Mouse (Mus musculus) embryonic facial prominence, embryonic 11.5 days (tissue): ENCODE measurements around the gene Gss. TPM values are rescaled to one million over a fixed set of nuclear protein-coding genes. Genes with fewer than 3 reads are reported as not detected.
"Not testable (repeated sequence)": the region's sequence is repeated elsewhere in the genome, so short reads cannot be mapped to it uniquely, and the experiment has no call there.

ENCODE experiments used
- ATAC-seq: fragments of 200-750 bp; cut with Nextera tagmentation; replicated peaks from 2 replicates; pipeline ENCODE4 v1.8.0; 2017; ENCODE audit warnings: low read depth; ENCODE audit not compliant: insufficient number of reproducible peaks, low FRiP score, low TSS enrichment
- DNase-seq: peaks from one replicate; pipeline ENCODE4 v3.0.0-alpha.2; 2015; ENCODE audit warnings: low spot score
- H3K27ac ChIP-seq: fragments of 300-500 bp; sonication (generic); replicated peaks from 2 replicates; pipeline ENCODE4 v1.5.1; 2014; ENCODE audit warnings: mild to moderate bottlenecking, low read depth, low read length, control low read depth
- H3K27me3 ChIP-seq: fragments of 300-500 bp; sonication (generic); 2 replicates; pipeline ENCODE4 v1.6.1; 2014; ENCODE audit warnings: mild to moderate bottlenecking, low read length, moderate library complexity, mixed read lengths; ENCODE audit not compliant: control insufficient read depth, insufficient read depth
- H3K36me3 ChIP-seq: fragments of 300-500 bp; sonication (generic); replicated peaks from 2 replicates; pipeline ENCODE4 v1.6.1; 2014; ENCODE audit warnings: low read depth, mild to moderate bottlenecking, low read length, moderate library complexity, mixed read lengths; ENCODE audit not compliant: control insufficient read depth, insufficient read depth
- H3K4me1 ChIP-seq: fragments of 300-500 bp; sonication (generic); 2 replicates; pipeline ENCODE4 v1.6.1; 2014; ENCODE audit warnings: low read length, mixed read lengths; ENCODE audit not compliant: control insufficient read depth, insufficient read depth
- H3K4me2 ChIP-seq: fragments of 300-500 bp; sonication (generic); 2 replicates; pipeline ENCODE4 v1.6.1; 2014; ENCODE audit warnings: low read depth, mild to moderate bottlenecking, control low read depth, low read length, moderate library complexity
- H3K4me3 ChIP-seq: fragments of 300-500 bp; sonication (generic); 2 replicates; pipeline ENCODE4 v1.5.1; 2014; ENCODE audit warnings: low read depth, low read length, control low read depth
- H3K9ac ChIP-seq: fragments of 300-500 bp; sonication (generic); replicated peaks from 2 replicates; pipeline ENCODE4 v1.6.1; 2014; ENCODE audit warnings: mild to moderate bottlenecking, control low read depth, low read length
- H3K9me3 ChIP-seq: fragments of 300-500 bp; sonication (generic); replicated peaks from 2 replicates; pipeline ENCODE4 v1.6.1; 2016; ENCODE audit warnings: mild to moderate bottlenecking, low read length, inconsistent platforms, mixed read lengths; ENCODE audit not compliant: control insufficient read depth
- WGBS: fragments of 180-500 bp; shearing (Covaris S2); extraction: QIAGEN DNeasy Blood & Tissue Kit; methylation state at CpG from one replicate; pipeline ENCODE4 v1.1.7; 2014; 5-methylcytosine and 5-hydroxymethylcytosine counted together
- polyA plus RNA-seq: library from polyadenylated mRNA; unstranded; fragments of >200 nt; fragmentation: Nextera tagmentation; extraction: Ambion mirVana; gene quantifications from 2 replicates; pipeline ENCODE4 v1.2.1, GENCODE M21; 2014

Gss gene
- polyA plus RNA-seq, 1 experiment from 2014 or later: 24.3 TPM

- no peak for ATAC-seq
Measured at GRCm38 (mm10) chr2:155539696-155540095, 52.9 kb downstream of the Gss start.

GRCm38 (mm10) chr2:155538463-155539057 lies 54.0 kb downstream of the Gss start:
- not testable (repeated sequence) for DNase-seq

More at GRCm38 (mm10) chr2:155539696-155540095, 52.9 kb downstream of the Gss start:
- Histone ChIP-seq H3K27me3 (no peaks in the 10 kb centered on the region), H3K4me1 (no peaks in the 10 kb centered on the region), H3K27ac (no peak overlapping the region), H3K36me3 (no peaks in the 10 kb centered on the region), H3K4me2 (no peak overlapping the region), H3K4me3 (no peak overlapping the region), H3K9ac (no peak overlapping the region), H3K9me3 (no peaks in the 10 kb centered on the region)
- no peak for DNase-seq

DNA sequence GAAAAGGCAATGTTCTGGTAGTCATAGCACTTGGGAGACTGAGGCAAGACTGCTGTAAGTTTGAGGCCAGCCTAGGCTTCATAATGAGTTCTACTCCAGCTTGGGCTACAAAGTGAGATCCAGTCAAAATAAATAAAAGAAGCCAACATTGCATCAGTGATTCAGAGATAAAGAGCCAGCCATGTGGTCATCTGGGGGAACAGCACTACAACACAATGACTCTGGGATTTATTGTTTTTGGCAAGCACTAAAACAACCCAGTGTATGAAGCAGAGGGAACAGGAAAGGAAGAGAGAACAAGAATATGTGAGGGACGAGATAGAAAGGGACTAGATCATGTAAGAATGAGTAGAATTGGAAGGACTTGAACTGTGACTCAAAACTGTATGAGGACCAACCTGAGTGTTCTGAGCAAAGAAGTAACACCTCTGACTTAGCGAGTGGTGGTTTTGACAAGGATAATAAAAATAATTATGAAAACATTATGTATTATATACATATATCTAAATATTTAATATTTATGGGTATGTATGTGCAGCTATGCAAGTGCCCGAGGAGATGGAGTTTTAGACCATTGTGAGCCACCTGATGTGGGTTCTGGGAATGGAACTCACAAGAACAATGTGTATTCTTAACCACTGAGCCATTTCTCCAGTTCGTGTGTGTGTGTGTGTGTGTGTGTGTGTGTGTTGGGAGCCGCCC lies 54.7 kb downstream of the Gss start:
- Histone ChIP-seq H3K9ac (no peak overlapping the region), H3K27ac (no peak overlapping the region), H3K4me2 (no peak overlapping the region), H3K4me1 (no peaks in the 10 kb centered on the region), H3K27me3 (no peaks in the 10 kb centered on the region), H3K4me3 (no peak overlapping the region), H3K9me3 (no peaks in the 10 kb centered on the region), H3K36me3 (no peaks in the 10 kb centered on the region)
- WGBS: 75% methylated on average over 5 of the region's 5 CpGs
- DNase-seq: no peak
- no peak for ATAC-seq

More at GRCm38 (mm10) chr2:155538463-155539057, 54.0 kb downstream of the Gss start:
- not testable (repeated sequence) for H3K4me2 ChIP-seq, H3K27me3 ChIP-seq, ATAC-seq, H3K36me3 ChIP-seq, H3K9ac ChIP-seq, H3K27ac ChIP-seq, H3K4me3 ChIP-seq, H3K9me3 ChIP-seq, H3K4me1 ChIP-seq
- WGBS: 70% methylated on average over 13 of the region's 19 CpGs

- Histone ChIP-seq H3K27me3 (no peaks in the 10 kb centered on the region), H3K9me3 (no peaks in the 10 kb centered on the region), H3K27ac (no peak overlapping the region), H3K4me1 (no peaks in the 10 kb centered on the region), H3K4me3 (no peak overlapping the region), H3K36me3 (no peaks in the 10 kb centered on the region), H3K4me2 (no peak overlapping the region), H3K9ac (no peak overlapping the region)
- no peak for DNase-seq
- ATAC-seq: no peak
Measured at GRCm38 (mm10) chr2:155536292-155536691, 56.3 kb downstream of the Gss start.

- H3K27me3 ChIP-seq: no peaks in the 10 kb centered on the region
- H3K27ac ChIP-seq: no peak overlapping the region
- no peak overlapping the region for H3K4me2 ChIP-seq
- H3K9ac ChIP-seq: no peak overlapping the region
- 80% methylated on average over 5 of the region's 5 CpGs for WGBS
- H3K36me3 ChIP-seq: no peaks in the 10 kb centered on the region
- ATAC-seq (no peak), DNase-seq (no peak)
- H3K4me3 ChIP-seq: no peak overlapping the region
- H3K4me1 ChIP-seq: no peaks in the 10 kb centered on the region
- no peaks in the 10 kb centered on the region for H3K9me3 ChIP-seq
Measured at GRCm38 (mm10) chr2:155527367-155527766, 65.2 kb downstream of the Gss start.

- Histone ChIP-seq H3K4me2 (no peak overlapping the region), H3K36me3 (no peaks in the 10 kb centered on the region), H3K9me3 (no peaks in the 10 kb centered on the region), H3K4me1 (no peaks in the 10 kb centered on the region), H3K27me3 (no peaks in the 10 kb centered on the region), H3K9ac (no peak overlapping the region), H3K4me3 (no peak overlapping the region), H3K27ac (no peak overlapping the region)
- DNase-seq (no peak), ATAC-seq (no peak)
- 65% methylated on average over 1 of the region's 1 CpGs for whole genome bisulfite sequencing
Measured at GRCm38 (mm10) chr2:155524378-155524777, 68.2 kb downstream of the Gss start.

- H3K27me3 ChIP-seq: no peaks in the 10 kb centered on the region
- ATAC-seq (no peak), DNase-seq (no peak)
- no peaks in the 10 kb centered on the region for H3K9me3 ChIP-seq
- no peak overlapping the region for H3K4me3 ChIP-seq
- 59% methylated on average over 5 of the region's 5 CpGs for WGBS
- no peaks in the 10 kb centered on the region for H3K4me1 ChIP-seq
- H3K4me2 ChIP-seq: no peak overlapping the region
- H3K9ac ChIP-seq: no peak overlapping the region
- no peaks in the 10 kb centered on the region for H3K36me3 ChIP-seq
- no peak overlapping the region for H3K27ac ChIP-seq
Measured at GRCm38 (mm10) chr2:155523706-155524105, 68.9 kb downstream of the Gss start.

GRCm38 (mm10) chr2:155518531-155519270 lies 73.9 kb downstream of the Gss start:
- Histone ChIP-seq H3K27me3 (no peaks in the 10 kb centered on the region), H3K4me2 (peak overlapping the region; percentile 43), H3K36me3 (no peaks in the 10 kb centered on the region), H3K27ac (no peak overlapping the region), H3K4me3 (peak overlapping the region; percentile 59), H3K9ac (peak overlapping the region; percentile 25), H3K4me1 (no peaks in the 10 kb centered on the region; the same call in 1 of the 2 replicates), H3K9me3 (no peaks in the 10 kb centered on the region)
- ATAC-seq: no peak
- DNase-seq: no peak
- WGBS: 26% methylated on average over 18 of the region's 18 CpGs
